In genomic region chr14:99856158-99857011, GRCm38 (mm10) we compare ENCODE assay signal across 20 mouse cellular contexts.
A peak's percentile ranks its signal among the peaks of the same experiment; 100 is the strongest.
DNase-seq lines count a peak whose midpoint lies in the region; ATAC-seq and TF ChIP-seq lines count a peak whose summit lies in the region.
"Had no signal": no experiment of that assay in that cellular context is flagged by ENCODE, and none has a peak within 500 bp of the region (broad histone marks: within the 10 kb centered on the region; RNA-seq: fewer than 3 reads in every experiment).

No protein-coding gene starts in this region.

- ATAC-seq in heart, embryonic 13.5 days (ENCODE audit: extremely low read depth, insufficient number of reproducible peaks, low FRiP score, low TSS enrichment), result no peak
- ATAC-seq in midbrain, embryonic 13.5 days, result no peak
- no peak for ATAC-seq in midbrain, postnatal 0 days (ENCODE audit: low FRiP score)
- ATAC-seq in hindbrain, embryonic 11.5 days (ENCODE audit: low FRiP score), result no peak

- peak overlapping the region; percentile 24; the same call in 1 of the 2 replicates for H3K9ac ChIP-seq in heart, embryonic 13.5 days
- no peak overlapping the region for H3K9ac ChIP-seq in midbrain, embryonic 13.5 days (replicated peaks)
- no peak overlapping the region for H3K9ac ChIP-seq in midbrain, postnatal 0 days (replicated peaks; ENCODE audit: low read length, poor library complexity, severe bottlenecking)
- no peak overlapping the region for H3K9ac ChIP-seq in hindbrain, embryonic 11.5 days (ENCODE audit: low read depth, low read length)
- H3K9ac ChIP-seq: embryonic facial prominence, embryonic 12.5 days; hindbrain, embryonic 12.5 days; limb, embryonic 13.5 days; liver, embryonic 15.5 days; stomach, embryonic 15.5 days had no signal

- no peak overlapping the region for H3K4me3 ChIP-seq in heart, embryonic 13.5 days
- no peak overlapping the region for H3K4me3 ChIP-seq in midbrain, embryonic 13.5 days (replicated peaks)
- H3K4me3 ChIP-seq in midbrain, postnatal 0 days (ENCODE audit: low read depth, low read length), result no peak overlapping the region
- H3K4me3 ChIP-seq in hindbrain, embryonic 11.5 days (ENCODE audit: low read depth, low read length), result no peak overlapping the region
- H3K4me3 ChIP-seq: embryonic facial prominence, embryonic 12.5 days; hindbrain, embryonic 12.5 days; limb, embryonic 13.5 days; liver, embryonic 15.5 days; myocyte; stomach, embryonic 15.5 days had no signal

- H3K9me3 ChIP-seq in heart, embryonic 13.5 days, result no peaks in the 10 kb centered on the region
- H3K9me3 ChIP-seq in midbrain, embryonic 13.5 days, result no peaks in the 10 kb centered on the region
- no peaks in the 10 kb centered on the region for H3K9me3 ChIP-seq in midbrain, postnatal 0 days (ENCODE audit: low read length)
- no peaks in the 10 kb centered on the region for H3K9me3 ChIP-seq in hindbrain, embryonic 11.5 days (ENCODE audit: control insufficient read depth, low read length)
- H3K9me3 ChIP-seq: embryonic facial prominence, embryonic 12.5 days; hindbrain, embryonic 12.5 days; limb, embryonic 13.5 days; liver, embryonic 15.5 days; stomach, embryonic 15.5 days had no signal

- H3K27me3 ChIP-seq in heart, embryonic 13.5 days (replicated peaks), result no peaks in the 10 kb centered on the region
- no peaks in the 10 kb centered on the region for H3K27me3 ChIP-seq in midbrain, embryonic 13.5 days
- no peaks in the 10 kb centered on the region for H3K27me3 ChIP-seq in midbrain, postnatal 0 days (ENCODE audit: insufficient read depth, low read length)
- no peaks in the 10 kb centered on the region for H3K27me3 ChIP-seq in hindbrain, embryonic 11.5 days (ENCODE audit: control insufficient read depth, insufficient read depth, low read length)
- H3K27me3 ChIP-seq: embryonic facial prominence, embryonic 12.5 days; hindbrain, embryonic 12.5 days; limb, embryonic 13.5 days; liver, embryonic 15.5 days; stomach, embryonic 15.5 days had no signal

- peak overlapping the region; percentile 53 for H3K4me2 ChIP-seq in heart, embryonic 13.5 days
- H3K4me2 ChIP-seq in midbrain, embryonic 13.5 days (replicated peaks), result no peak overlapping the region
- H3K4me2 ChIP-seq in midbrain, postnatal 0 days (ENCODE audit: low read depth, low read length, poor library complexity, severe bottlenecking), result no peak overlapping the region
- no peak overlapping the region for H3K4me2 ChIP-seq in hindbrain, embryonic 11.5 days (replicated peaks; ENCODE audit: low read depth, low read length)
- H3K4me2 ChIP-seq: embryonic facial prominence, embryonic 12.5 days; hindbrain, embryonic 12.5 days; limb, embryonic 13.5 days; liver, embryonic 15.5 days; midbrain, embryonic 11.5 days; stomach, embryonic 15.5 days had no signal

- H3K27ac ChIP-seq in heart, embryonic 13.5 days (replicated peaks), result peak overlapping the region; percentile 24; the same call in 1 of the 2 replicates
- H3K27ac ChIP-seq in midbrain, embryonic 13.5 days, result 0 out of 2 replicates have a peak overlapping the region, but pooled peaks have one; percentile 16
- no peak overlapping the region for H3K27ac ChIP-seq in midbrain, postnatal 0 days (ENCODE audit: low read depth, low read length)
- H3K27ac ChIP-seq in hindbrain, embryonic 11.5 days (ENCODE audit: low read depth, low read length), result no peak overlapping the region
- H3K27ac ChIP-seq: embryonic facial prominence, embryonic 12.5 days; hindbrain, embryonic 12.5 days; limb, embryonic 13.5 days; liver, embryonic 15.5 days; stomach, embryonic 15.5 days had no signal

- peak; percentile 6 for DNase-seq in adrenal gland, adult 2 months
- DNase-seq in adrenal gland, postnatal 4 days (ENCODE audit: low spot score in 2 of 2), result no peak
- no peak for DNase-seq in heart, adult 18-20 months
- DNase-seq in midbrain, postnatal 0 days (ENCODE audit: low spot score), result no peak
- peak; percentile 2 for DNase-seq in yolk sac, embryonic 10.5 days (ENCODE audit: low spot score)
- DNase-seq in hindbrain, embryonic 11.5 days (ENCODE audit: low spot score), result no peak
- DNase-seq: cerebellum, adult 11-12 months; cerebellum, postnatal 36 days; kidney, adult 18-20 months; retina, postnatal 1 day; thymus, postnatal 25 days had no signal

- peaks cover 24% of the 10 kb centered on the region for H3K4me1 ChIP-seq in heart, embryonic 13.5 days
- H3K4me1 ChIP-seq in midbrain, embryonic 13.5 days (replicated peaks), result no peaks in the 10 kb centered on the region
- no peaks in the 10 kb centered on the region for H3K4me1 ChIP-seq in midbrain, postnatal 0 days (ENCODE audit: insufficient read depth, low read length)
- H3K4me1 ChIP-seq in hindbrain, embryonic 11.5 days (replicated peaks; ENCODE audit: control insufficient read depth, insufficient read depth, low read length), result no peaks in the 10 kb centered on the region
- H3K4me1 ChIP-seq: embryonic facial prominence, embryonic 12.5 days; hindbrain, embryonic 12.5 days; limb, embryonic 13.5 days had no signal

- 19% methylated on average over 14 of the region's 14 CpGs for WGBS in heart, embryonic 13.5 days
- WGBS in midbrain, embryonic 13.5 days, result 87% methylated on average over 14 of the region's 14 CpGs
- 75% methylated on average over 14 of the region's 14 CpGs for WGBS in midbrain, postnatal 0 days
- 89% methylated on average over 14 of the region's 14 CpGs for WGBS in hindbrain, embryonic 11.5 days

- TF ChIP-seq CTCF in midbrain, postnatal 0 days (IDR thresholded peaks at IDR 0.05), result no peak

- no peaks in the 10 kb centered on the region for H3K36me3 ChIP-seq in heart, embryonic 13.5 days
- H3K36me3 ChIP-seq in midbrain, embryonic 13.5 days, result no peaks in the 10 kb centered on the region
- no peaks in the 10 kb centered on the region for H3K36me3 ChIP-seq in midbrain, postnatal 0 days (ENCODE audit: insufficient read depth, low read length)
- H3K36me3 ChIP-seq in hindbrain, embryonic 11.5 days (ENCODE audit: control insufficient read depth, insufficient read depth, low read length), result no peaks in the 10 kb centered on the region
- H3K36me3 ChIP-seq: embryonic facial prominence, embryonic 12.5 days; hindbrain, embryonic 12.5 days; limb, embryonic 13.5 days; liver, embryonic 15.5 days; stomach, embryonic 15.5 days had no signal

Comparison
In these comparisons a context has a peak if more than half of its experiments do, and no peak if none do; other contexts are left out.
1. DNase-seq: peak in adrenal gland, adult 2 months (single experiment) and yolk sac, embryonic 10.5 days (single experiment); none in adrenal gland, postnatal 4 days (0 of 2), heart, adult 18-20 months (0 of 2), midbrain, postnatal 0 days (single experiment) and hindbrain, embryonic 11.5 days (single experiment).
2. H3K27ac ChIP-seq: peak in heart, embryonic 13.5 days (single experiment) and midbrain, embryonic 13.5 days (single experiment); none in midbrain, postnatal 0 days (single experiment) and hindbrain, embryonic 11.5 days (single experiment).